Mouse (Mus musculus) cerebellum, postnatal 10 days (tissue): ENCODE measurements at regions not wholly inside any gene's neighbourhood (a gene's known extent, or its start where the extent isn't known, plus 50 kb on each side); places are given as distances from the start of the nearest gene placed in this dataset.

Experiments
- DNase-seq, 2 experiments: peaks; one replicate each; pipeline ENCODE4 v3.0.0; 2021; ENCODE audit warnings: mixed read lengths in 2 of 2

DNA sequence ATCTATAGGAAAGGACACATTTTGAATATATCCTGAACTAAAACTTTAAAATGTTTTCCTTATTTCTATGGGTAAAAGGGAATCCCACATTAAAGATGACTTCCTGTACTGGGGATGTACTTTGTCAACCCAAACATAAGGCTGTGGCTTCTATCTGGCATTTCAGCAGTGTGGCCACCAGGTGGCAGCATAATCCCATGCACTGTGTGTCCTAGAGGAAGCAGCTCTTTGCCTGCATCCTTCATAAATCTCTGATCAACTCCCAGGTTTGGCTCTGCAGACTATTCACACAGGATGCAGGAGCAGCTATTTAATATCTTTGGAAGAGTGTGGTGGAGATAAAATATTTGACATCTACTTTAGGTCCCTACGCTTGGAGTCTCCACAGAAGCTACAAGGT is 59.1 kb downstream of the Bmp15 start:
- DNase-seq: peak; percentile 83 to 84

DNA sequence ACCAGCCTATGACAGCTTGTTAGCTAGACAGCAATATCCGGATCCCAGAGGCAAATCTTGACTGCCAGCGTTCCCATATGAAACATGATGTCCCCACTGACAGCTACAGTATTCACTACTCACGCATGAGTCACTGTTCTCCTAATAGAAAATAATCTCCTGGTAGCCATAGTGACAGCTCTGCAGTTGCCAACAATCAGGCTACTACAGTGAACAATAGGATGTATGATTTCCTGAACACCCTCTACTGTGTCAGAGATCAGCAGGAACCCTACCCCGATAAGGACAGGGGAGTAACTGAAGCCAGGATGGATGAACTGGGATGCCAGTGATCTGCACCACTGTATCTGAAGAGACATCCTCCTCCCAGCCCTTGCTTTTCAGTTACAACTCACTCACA is 62.0 kb downstream of the Bmp15 start:
- no peak for DNase-seq

DNA sequence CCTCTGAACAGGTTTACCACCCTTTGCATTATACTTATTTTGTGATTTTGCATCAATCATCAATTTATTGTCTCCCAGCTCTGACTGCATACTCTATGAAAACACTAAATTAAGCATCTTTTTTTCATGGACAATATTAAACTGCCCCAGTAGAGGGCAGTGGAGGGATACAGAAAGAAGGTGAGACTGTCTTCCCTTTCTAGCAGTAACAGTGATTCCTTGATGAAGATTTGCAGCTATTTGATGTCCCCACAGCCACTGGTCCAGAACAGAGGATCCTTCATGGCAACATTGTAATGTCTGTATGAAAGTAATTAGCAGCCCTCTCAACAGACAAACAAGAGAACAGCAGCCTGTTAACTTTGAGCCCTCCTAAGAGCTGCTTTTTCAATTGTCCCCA is 66.5 kb downstream of the Bmp15 start:
- DNase-seq: peak; percentile 31 to 51

DNA sequence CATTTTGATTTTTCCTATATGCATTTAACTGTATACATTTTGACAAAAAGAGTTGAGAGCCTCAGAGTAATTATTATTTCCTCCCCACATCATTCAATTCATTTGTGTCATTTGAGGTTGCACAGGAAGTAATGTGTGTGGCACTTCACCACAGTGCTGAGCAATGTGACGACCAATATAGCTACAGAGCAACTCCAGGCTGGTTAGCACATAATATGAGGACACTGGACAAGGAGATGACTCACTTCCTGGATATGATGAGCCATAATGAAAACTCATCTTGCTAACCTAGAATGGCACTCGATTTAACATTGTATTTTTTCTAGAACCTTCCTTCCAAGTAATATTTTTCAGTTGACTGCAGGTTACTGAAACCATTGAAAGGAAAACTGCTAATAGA is 67.6 kb downstream of the Bmp15 start:
- DNase-seq: no peak
